Mouse (Mus musculus): Measurements from ENCODE around the gene Ccr7.

DNA sequence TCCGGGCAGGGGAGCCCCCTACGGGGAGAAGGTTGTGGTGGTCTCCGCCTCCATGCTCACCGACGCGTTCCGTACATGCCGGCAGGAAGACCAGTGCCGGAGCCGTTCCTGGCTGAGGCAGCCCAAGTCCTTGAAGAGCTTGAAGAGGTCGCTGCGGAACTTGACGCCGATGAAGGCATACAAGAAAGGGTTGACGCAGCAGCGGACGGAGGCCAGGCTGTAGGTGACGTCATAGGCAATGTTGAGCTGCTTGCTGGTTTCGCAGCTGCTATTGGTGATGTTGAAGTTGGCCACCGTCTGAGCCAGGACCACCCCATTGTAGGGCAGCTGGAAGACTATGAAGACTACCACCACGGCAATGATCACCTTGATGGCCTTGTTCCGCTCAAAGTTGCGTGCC is 9.9 kb downstream of the Ccr7 start:
- TF ChIP-seq POLR2A (IDR thresholded peaks at IDR 0.05; ENCODE audit: borderline replicate concordance, low read depth, low read length) (no peak), CTCF (IDR thresholded peaks at IDR 0.05; ENCODE audit: low read depth, low read length) (no peak)

All from bone marrow macrophage, adult 2 months (primary cell).